Mouse (Mus musculus): ENCODE measurements around the gene Rnf114. TPM values are rescaled to one million over a fixed set of nuclear protein-coding genes. Genes with fewer than 3 reads are reported as not detected.

Gene Rnf114
- total RNA-seq, 2 experiments from 2014 or later = 31.5 to 34.3 TPM

- intact Hi-C loops (cut with DNase I) = no loop called here
- no peak for DNase-seq (ENCODE audit: extremely low spot score in 1 of 2, low spot score in 2 of 2)
Observed at GRCm38 (mm10) chr2:167470611-167471010, 21.8 kb upstream of the Rnf114 start.

GRCm38 (mm10) chr2:167471585-167471984, 20.9 kb upstream of the Rnf114 start:
- no peak for DNase-seq (ENCODE audit: extremely low spot score in 1 of 2, low spot score in 2 of 2)
- intact Hi-C loops (cut with DNase I) = no loop called here

GRCm38 (mm10) chr2:167474218-167474617, 18.2 kb upstream of the Rnf114 start:
- no peak for DNase-seq (ENCODE audit: extremely low spot score in 1 of 2, low spot score in 2 of 2)
- intact Hi-C loops (cut with DNase I) = no loop called here

- DNase-seq (ENCODE audit: extremely low spot score in 1 of 2, low spot score in 2 of 2) = no peak
- intact Hi-C loops (cut with DNase I) = no loop called here
Observed at GRCm38 (mm10) chr2:167475596-167475995, 16.8 kb upstream of the Rnf114 start.

GRCm38 (mm10) chr2:167476200-167476688, 16.2 kb upstream of the Rnf114 start:
- intact Hi-C loops (cut with DNase I) = no loop called here
- peak; percentile 71 to 90 for DNase-seq (ENCODE audit: extremely low spot score in 1 of 2, low spot score in 2 of 2)

GRCm38 (mm10) chr2:167476762-167477161, 15.7 kb upstream of the Rnf114 start:
- DNase-seq (ENCODE audit: extremely low spot score in 1 of 2, low spot score in 2 of 2) = no peak
- intact Hi-C loops (cut with DNase I) = no loop called here

- intact Hi-C loops (cut with DNase I) = no loop called here
- DNase-seq (ENCODE audit: extremely low spot score in 1 of 2, low spot score in 2 of 2) = no peak
Observed at GRCm38 (mm10) chr2:167478128-167478527, 14.3 kb upstream of the Rnf114 start.

GRCm38 (mm10) chr2:167479501-167479900, 12.9 kb upstream of the Rnf114 start:
- intact Hi-C loops (cut with DNase I) = no loop called here
- no peak for DNase-seq (ENCODE audit: extremely low spot score in 1 of 2, low spot score in 2 of 2)

GRCm38 (mm10) chr2:167482681-167483080, 9.8 kb upstream of the Rnf114 start:
- no peak for DNase-seq (ENCODE audit: extremely low spot score in 1 of 2, low spot score in 2 of 2)
- intact Hi-C loops (cut with DNase I) = no loop called here

- peak in 1 of 2 experiments; percentile 41 for DNase-seq (ENCODE audit: extremely low spot score in 1 of 2, low spot score in 2 of 2)
- intact Hi-C loops (cut with DNase I) = no loop called here
Observed at GRCm38 (mm10) chr2:167483081-167483826, 9.2 kb upstream of the Rnf114 start.

- peak in 1 of 2 experiments; percentile 37 for DNase-seq (ENCODE audit: extremely low spot score in 1 of 2, low spot score in 2 of 2)
- intact Hi-C loops (cut with DNase I) = no loop called here
Observed at GRCm38 (mm10) chr2:167483827-167484410, 8.5 kb upstream of the Rnf114 start.

GRCm38 (mm10) chr2:167484932-167485331, 7.5 kb upstream of the Rnf114 start:
- intact Hi-C loops (cut with DNase I) = no loop called here
- no peak for DNase-seq (ENCODE audit: extremely low spot score in 1 of 2, low spot score in 2 of 2)

GRCm38 (mm10) chr2:167485501-167486377, 6.7 kb upstream of the Rnf114 start:
- intact Hi-C loops (cut with DNase I) = no loop called here
- peak in 1 of 2 experiments; percentile 62 for DNase-seq (ENCODE audit: extremely low spot score in 1 of 2, low spot score in 2 of 2)

GRCm38 (mm10) chr2:167486573-167486972, 5.9 kb upstream of the Rnf114 start:
- intact Hi-C loops (cut with DNase I) = no loop called here
- peak in 1 of 2 experiments; percentile 36 for DNase-seq (ENCODE audit: extremely low spot score in 1 of 2, low spot score in 2 of 2)

- no peak for DNase-seq (ENCODE audit: extremely low spot score in 1 of 2, low spot score in 2 of 2)
- intact Hi-C loops (cut with DNase I) = no loop called here
Observed at GRCm38 (mm10) chr2:167487551-167487950, 4.9 kb upstream of the Rnf114 start.

- peak in 1 of 2 experiments; percentile 51 for DNase-seq (ENCODE audit: extremely low spot score in 1 of 2, low spot score in 2 of 2)
- intact Hi-C loops (cut with DNase I) = no loop called here
Observed at GRCm38 (mm10) chr2:167487994-167488393, 4.5 kb upstream of the Rnf114 start.

- intact Hi-C loops (cut with DNase I) = no loop called here
- DNase-seq (ENCODE audit: extremely low spot score in 1 of 2, low spot score in 2 of 2) = peak; percentile 60 to 68
Observed at GRCm38 (mm10) chr2:167490813-167491525, 1.5 kb upstream of the Rnf114 start.

- peak; percentile 89 to 94 for DNase-seq (ENCODE audit: extremely low spot score in 1 of 2, low spot score in 2 of 2)
- intact Hi-C loops (cut with DNase I) = no loop called here
Observed at GRCm38 (mm10) chr2:167492713-167493636, 530 bp downstream of the Rnf114 start, which contains the start of gene Spata2. Spata2 (minus strand) TSS chr2:167492887.
